Mouse (Mus musculus) midbrain, embryonic 12.5 days (tissue): ENCODE measurements around the gene Olfr976. TPM values are rescaled to one million over a fixed set of nuclear protein-coding genes. Genes with fewer than 3 reads are reported as not detected.
A peak's percentile ranks its signal among the peaks of the same experiment; 100 is the strongest.
"Not testable (repeated sequence)": the region's sequence is repeated elsewhere in the genome, so short reads cannot be mapped to it uniquely, and the experiment has no call there.

Experiments
- ATAC-seq: fragments of 200-750 bp; cut with Nextera tagmentation; 2 replicates; pipeline ENCODE4 v1.8.0; 2017; ENCODE audit warnings: low read depth, moderate TSS enrichment, moderate library complexity; ENCODE audit not compliant: low FRiP score
- H3K27ac ChIP-seq: fragments of 300-500 bp; sonication (generic); replicated peaks from 2 replicates; pipeline ENCODE4 v1.5.1; 2016; ENCODE audit warnings: mild to moderate bottlenecking
- H3K27me3 ChIP-seq: fragments of 300-500 bp; sonication (generic); 2 replicates; pipeline ENCODE4 v1.6.1; 2016; ENCODE audit warnings: mild to moderate bottlenecking
- H3K36me3 ChIP-seq: fragments of 300-500 bp; sonication (generic); 2 replicates; pipeline ENCODE4 v1.6.1; 2016
- H3K4me1 ChIP-seq: fragments of 300-500 bp; sonication (generic); 2 replicates; pipeline ENCODE4 v1.6.1; 2016
- H3K4me2 ChIP-seq: fragments of 300-500 bp; sonication (generic); replicated peaks from 2 replicates; pipeline ENCODE4 v1.6.1; 2016; ENCODE audit warnings: mild to moderate bottlenecking, moderate library complexity
- H3K4me3 ChIP-seq: fragments of 300-500 bp; sonication (generic); 2 replicates; pipeline ENCODE4 v1.5.1; 2016; ENCODE audit warnings: mild to moderate bottlenecking
- H3K9ac ChIP-seq: fragments of 300-500 bp; sonication (generic); replicated peaks from 2 replicates; pipeline ENCODE4 v1.6.1; 2016; ENCODE audit warnings: mild to moderate bottlenecking, moderate library complexity
- H3K9me3 ChIP-seq: fragments of 300-500 bp; sonication (generic); 2 replicates; pipeline ENCODE4 v1.6.1; 2016; ENCODE audit warnings: mild to moderate bottlenecking
- WGBS: fragments of 180-500 bp; shearing (Covaris S2); methylation state at CpG from one replicate; pipeline ENCODE4 v1.1.7; 2016; 5-methylcytosine and 5-hydroxymethylcytosine counted together
- polyA plus RNA-seq: library from polyadenylated mRNA; unstranded; fragments of >200 nt; fragmentation: Nextera tagmentation; extraction: Ambion mirVana; gene quantifications from 2 replicates; pipeline ENCODE4 v1.2.1, GENCODE M21; 2016

Gene Olfr976
- polyA plus RNA-seq, result not detected in 2 replicates

DNA sequence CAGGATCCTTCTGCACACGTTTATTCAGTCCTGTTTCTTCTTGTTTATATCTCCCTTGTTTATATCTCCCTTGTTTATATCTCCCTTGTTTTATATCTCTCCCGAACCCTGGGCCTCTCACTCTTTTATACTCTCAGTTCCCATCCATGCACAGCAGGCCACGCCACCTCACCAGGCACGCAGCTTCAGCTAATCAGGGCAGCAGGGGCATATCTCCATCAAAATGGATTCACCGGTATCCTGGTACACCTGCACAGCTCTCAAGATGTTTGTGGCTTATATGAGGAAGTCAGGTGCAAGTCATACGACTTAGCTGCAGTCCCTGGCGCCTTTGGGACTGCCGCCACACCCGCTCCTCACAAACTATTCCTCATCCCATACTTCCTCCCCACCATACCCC lies at the start of gene Olfr976:
Gene Olfr976, minus strand, starts transcription at position 101 of the 400 bp plus-strand sequence.
- H3K27ac ChIP-seq, H3K4me3 ChIP-seq, H3K9me3 ChIP-seq, ATAC-seq, H3K36me3 ChIP-seq, H3K4me2 ChIP-seq, H3K9ac ChIP-seq, H3K4me1 ChIP-seq, H3K27me3 ChIP-seq: not testable (repeated sequence)
- WGBS, result 86% methylated on average over 6 of the region's 9 CpGs

GRCm38 (mm10) chr9:40009482-40009881 lies 48.5 kb upstream of the Olfr976 start, which contains the start of gene Olfr980:
Gene Olfr980, minus strand, starts transcription at chr9:40009582.
- H3K4me2 ChIP-seq, result no peak within 1 kb of the TSS
- no peaks in the 10 kb centered on the region for H3K27me3 ChIP-seq
- no peak within 1 kb of the TSS for H3K9ac ChIP-seq
- no peaks in the 10 kb centered on the region for H3K36me3 ChIP-seq
- H3K9me3 ChIP-seq, result no peaks in the 10 kb centered on the region
- ATAC-seq, result no peak
- no peak within 1 kb of the TSS for H3K4me3 ChIP-seq
- H3K4me1 ChIP-seq, result no peaks in the 10 kb centered on the region
- WGBS, result 93% methylated on average over 1 of the region's 1 CpGs
- H3K27ac ChIP-seq, result no peak within 1 kb of the TSS

DNA sequence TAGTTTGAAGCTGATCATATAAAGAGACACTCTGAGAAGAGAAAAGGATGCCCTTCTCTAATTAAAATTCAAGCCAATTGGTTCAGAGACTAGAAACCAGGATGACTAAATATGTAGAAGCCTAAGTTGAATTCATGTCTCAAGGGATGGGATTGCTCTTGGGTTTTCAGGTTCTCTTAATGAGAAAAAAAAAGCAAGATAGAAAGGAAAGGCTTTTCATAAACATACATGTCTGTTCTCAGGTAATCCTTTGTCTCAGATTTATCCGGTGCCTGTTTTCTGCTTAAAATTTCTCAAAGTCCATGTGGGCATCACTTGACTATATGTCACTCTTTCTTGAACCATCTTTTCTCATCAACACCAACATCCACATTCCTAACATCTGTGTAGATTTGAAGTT lies 42.4 kb upstream of the Olfr976 start, which contains the start of gene Olfr979:
Gene Olfr979, minus strand, starts transcription at position 101 of the 400 bp plus-strand sequence.
- no peak for ATAC-seq
- Histone ChIP-seq H3K4me3 (no peak within 1 kb of the TSS), H3K27ac (no peak within 1 kb of the TSS), H3K4me1 (no peaks in the 10 kb centered on the region), H3K9ac (no peak within 1 kb of the TSS), H3K27me3 (no peaks in the 10 kb centered on the region), H3K4me2 (no peak within 1 kb of the TSS), H3K9me3 (no peaks in the 10 kb centered on the region), H3K36me3 (no peaks in the 10 kb centered on the region)
- WGBS, result 90% methylated on average over 1 of the region's 1 CpGs

GRCm38 (mm10) chr9:39991813-39992212 lies 30.9 kb upstream of the Olfr976 start, which contains the start of gene Olfr978:
Gene Olfr978, plus strand, starts transcription at chr9:39992113.
- H3K27ac ChIP-seq, result no peak within 1 kb of the TSS
- H3K9me3 ChIP-seq, result no peaks in the 10 kb centered on the region
- no peak within 1 kb of the TSS for H3K4me3 ChIP-seq
- ATAC-seq, result no peak
- no peaks in the 10 kb centered on the region for H3K36me3 ChIP-seq
- no peak within 1 kb of the TSS for H3K9ac ChIP-seq
- H3K27me3 ChIP-seq, result no peaks in the 10 kb centered on the region
- no peaks in the 10 kb centered on the region for H3K4me1 ChIP-seq
- WGBS, result 86% methylated on average over 2 of the region's 2 CpGs
- H3K4me2 ChIP-seq, result no peak within 1 kb of the TSS

DNA sequence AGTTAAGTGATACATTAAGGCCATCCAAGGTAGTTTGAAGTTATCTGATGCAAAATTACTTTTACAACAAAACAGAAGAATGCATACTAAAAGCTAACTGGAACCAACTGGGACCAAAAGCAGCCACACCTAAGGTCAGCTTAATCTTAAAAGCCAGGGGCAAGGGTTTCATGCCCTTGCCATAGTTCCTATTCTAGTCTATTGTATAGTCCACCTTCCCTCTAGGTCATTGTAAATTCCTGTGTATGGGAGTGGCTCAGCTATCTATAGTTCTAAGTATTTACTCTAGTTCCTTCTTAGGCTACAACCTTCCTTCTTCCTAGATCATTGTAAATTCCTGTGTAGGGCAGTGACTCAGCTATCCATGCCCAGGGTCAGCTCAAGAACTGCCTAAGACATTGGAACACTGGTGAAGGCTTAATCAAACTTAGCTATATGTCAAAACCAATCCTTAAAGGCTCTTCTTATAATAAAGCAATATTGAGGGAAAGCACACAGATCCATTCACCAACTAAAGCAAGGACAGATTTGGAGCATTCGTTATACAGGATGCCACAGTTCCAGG lies 15.7 kb upstream of the Olfr976 start:
- H3K4me3 ChIP-seq, H3K9me3 ChIP-seq, ATAC-seq, H3K4me2 ChIP-seq, H3K27ac ChIP-seq, H3K9ac ChIP-seq, H3K4me1 ChIP-seq, H3K27me3 ChIP-seq, H3K36me3 ChIP-seq: not testable (repeated sequence)
- WGBS, result 97% methylated on average over 1 of the region's 1 CpGs

DNA sequence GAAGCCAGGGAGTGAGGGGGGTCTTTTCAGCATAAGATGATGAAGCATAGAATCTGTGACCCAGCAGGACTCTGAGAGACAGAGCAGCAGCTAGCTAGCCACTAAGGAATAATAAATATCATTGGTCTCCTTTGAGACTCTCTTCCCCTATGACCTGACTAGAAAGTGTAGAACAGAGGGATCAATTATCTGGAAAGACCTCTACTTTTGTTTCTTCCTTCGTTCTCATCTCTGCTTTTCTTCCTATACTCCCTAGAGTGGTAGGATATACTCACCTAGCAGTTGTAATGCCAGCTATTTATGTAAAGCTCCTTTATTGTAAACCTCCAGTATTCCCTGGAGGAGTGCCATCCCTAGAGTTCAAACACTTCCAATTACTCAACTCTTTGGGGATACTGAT lies 9.0 kb downstream of the Olfr976 start, which contains the start of gene Olfr975:
Gene Olfr975, minus strand, starts transcription at position 101 of the 400 bp plus-strand sequence.
- H3K4me2 ChIP-seq, result no peak within 1 kb of the TSS
- H3K9ac ChIP-seq, result no peak within 1 kb of the TSS
- H3K4me1 ChIP-seq, result no peaks in the 10 kb centered on the region
- WGBS, result 59% methylated on average over 1 of the region's 1 CpGs
- no peak within 1 kb of the TSS for H3K27ac ChIP-seq
- H3K9me3 ChIP-seq, result no peaks in the 10 kb centered on the region
- no peak within 1 kb of the TSS for H3K4me3 ChIP-seq
- no peaks in the 10 kb centered on the region for H3K27me3 ChIP-seq
- no peak for ATAC-seq
- no peaks in the 10 kb centered on the region for H3K36me3 ChIP-seq

DNA sequence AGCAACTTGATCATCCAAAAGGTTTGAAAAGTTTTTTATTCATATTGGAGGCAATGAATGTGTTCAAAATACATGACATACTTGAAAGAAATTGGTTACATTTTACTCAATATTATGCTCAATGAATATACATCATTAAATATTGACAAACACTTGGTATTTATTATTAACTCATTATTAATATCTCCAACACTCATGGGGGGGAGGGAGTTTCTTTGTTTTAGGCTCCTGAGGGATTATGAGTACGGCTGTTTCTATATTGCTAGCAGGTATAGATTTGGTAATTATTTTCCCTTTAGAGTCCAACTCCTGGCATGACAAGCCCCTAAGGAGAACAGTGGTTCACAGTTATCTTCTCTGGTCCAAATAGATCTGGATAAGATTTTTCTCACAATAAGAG lies 23.7 kb downstream of the Olfr976 start, which contains the start of gene Olfr974:
Gene Olfr974, plus strand, starts transcription at position 301 of the 400 bp plus-strand sequence.
- WGBS, result 91% methylated on average over 1 of the region's 1 CpGs
- Histone ChIP-seq H3K4me3 (no peak within 1 kb of the TSS), H3K4me1 (no peaks in the 10 kb centered on the region), H3K4me2 (no peak within 1 kb of the TSS), H3K27ac (no peak within 1 kb of the TSS), H3K27me3 (no peaks in the 10 kb centered on the region), H3K9ac (no peak within 1 kb of the TSS), H3K9me3 (no peaks in the 10 kb centered on the region), H3K36me3 (no peaks in the 10 kb centered on the region)
- ATAC-seq, result no peak

DNA sequence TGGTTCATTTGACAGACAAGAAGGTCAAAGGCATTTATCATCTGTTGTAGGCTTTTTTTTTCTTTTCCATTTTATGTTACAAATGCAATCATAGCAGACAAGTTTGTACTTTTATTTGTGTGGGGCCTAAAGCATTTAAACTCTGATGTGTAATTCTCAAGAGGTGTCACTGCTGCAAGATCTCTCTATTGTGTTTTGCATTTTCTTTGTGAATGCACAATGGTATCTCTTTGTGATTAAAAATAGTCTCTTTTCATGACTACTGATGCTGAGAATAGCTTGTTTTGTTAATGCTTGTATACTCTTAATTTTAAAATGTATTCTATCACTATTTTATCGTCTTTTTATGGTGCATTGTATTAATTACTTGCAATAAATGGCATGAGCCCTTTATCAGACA lies 32.1 kb downstream of the Olfr976 start:
- H3K4me3 ChIP-seq, ATAC-seq, H3K4me1 ChIP-seq, H3K27me3 ChIP-seq, H3K4me2 ChIP-seq, H3K9ac ChIP-seq, H3K36me3 ChIP-seq, H3K9me3 ChIP-seq, H3K27ac ChIP-seq: not testable (repeated sequence)
- 51% methylated on average over 1 of the region's 1 CpGs for WGBS

GRCm38 (mm10) chr9:39927975-39928836 lies 32.7 kb downstream of the Olfr976 start:
- H3K4me1 ChIP-seq, H3K27ac ChIP-seq, H3K9me3 ChIP-seq, H3K36me3 ChIP-seq, H3K4me2 ChIP-seq, H3K27me3 ChIP-seq, H3K9ac ChIP-seq, H3K4me3 ChIP-seq: not testable (repeated sequence)
- WGBS, result no CpG with 5 or more reads among the region's 4 CpGs
- peak; percentile 88 for ATAC-seq

DNA sequence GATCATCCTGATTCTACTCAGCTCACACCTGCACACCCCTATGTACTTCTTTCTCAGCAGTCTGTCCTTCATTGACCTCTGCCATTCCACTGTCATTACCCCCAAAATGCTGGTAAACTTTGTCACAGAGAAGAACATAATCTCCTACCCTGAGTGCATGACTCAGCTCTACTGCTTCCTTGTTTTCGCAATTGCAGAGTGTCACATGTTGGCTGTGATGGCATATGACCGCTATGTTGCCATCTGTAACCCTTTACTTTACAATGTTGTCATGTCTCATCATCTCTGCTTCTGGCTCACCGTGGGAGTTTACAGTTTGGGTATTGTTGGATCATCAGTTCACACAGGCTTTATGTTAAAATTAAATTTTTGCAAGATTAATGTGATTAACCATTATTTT lies 51.0 kb downstream of the Olfr976 start:
- no peaks in the 10 kb centered on the region for H3K9me3 ChIP-seq
- no peak overlapping the region for H3K4me2 ChIP-seq
- no peaks in the 10 kb centered on the region for H3K27me3 ChIP-seq
- no peak overlapping the region for H3K9ac ChIP-seq
- 92% methylated on average over 3 of the region's 3 CpGs for WGBS
- no peaks in the 10 kb centered on the region for H3K4me1 ChIP-seq
- no peaks in the 10 kb centered on the region for H3K36me3 ChIP-seq
- no peak overlapping the region for H3K27ac ChIP-seq
- ATAC-seq, result no peak
- no peak overlapping the region for H3K4me3 ChIP-seq

DNA sequence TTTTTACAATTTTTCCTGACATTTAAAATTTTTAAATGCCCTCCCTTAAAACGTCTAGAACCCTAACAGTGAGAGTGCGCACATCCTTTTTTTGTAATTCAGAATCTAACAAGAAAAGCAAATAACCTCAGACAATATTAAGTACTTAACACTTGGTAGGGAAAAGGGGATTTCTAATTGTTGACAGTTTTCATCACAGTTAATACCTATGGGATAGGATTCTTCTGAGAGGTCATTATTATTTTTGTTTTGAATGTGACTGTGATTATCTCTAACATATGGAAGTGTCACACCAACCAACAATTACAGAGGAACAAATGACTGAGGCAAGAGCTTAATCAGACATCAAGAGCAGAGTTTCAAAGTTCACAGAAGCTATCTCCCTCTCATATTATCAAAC lies 53.9 kb downstream of the Olfr976 start, which contains the start of gene Olfr229:
Gene Olfr229, plus strand, starts transcription at position 301 of the 400 bp plus-strand sequence.
- Histone ChIP-seq H3K27me3 (no peaks in the 10 kb centered on the region), H3K9me3 (no peaks in the 10 kb centered on the region), H3K9ac (no peak within 1 kb of the TSS), H3K27ac (no peak within 1 kb of the TSS), H3K4me2 (no peak within 1 kb of the TSS), H3K36me3 (no peaks in the 10 kb centered on the region), H3K4me3 (no peak within 1 kb of the TSS), H3K4me1 (no peaks in the 10 kb centered on the region)
- 74% methylated on average over 2 of the region's 2 CpGs for WGBS
- no peak for ATAC-seq

- WGBS, result 87% methylated on average over 6 of the region's 6 CpGs
- ATAC-seq, result no peak
- H3K4me3 ChIP-seq, result no peak overlapping the region
- no peak overlapping the region for H3K27ac ChIP-seq
- H3K4me2 ChIP-seq, result no peak overlapping the region
- no peaks in the 10 kb centered on the region for H3K27me3 ChIP-seq
- no peaks in the 10 kb centered on the region for H3K36me3 ChIP-seq
- H3K9me3 ChIP-seq, result no peaks in the 10 kb centered on the region
- H3K9ac ChIP-seq, result no peak overlapping the region
- H3K4me1 ChIP-seq, result no peaks in the 10 kb centered on the region
Observed at GRCm38 (mm10) chr9:39905106-39905505, 55.8 kb downstream of the Olfr976 start.
